Mouse (Mus musculus) embryonic facial prominence, embryonic 15.5 days (tissue): Measurements from ENCODE around the gene Tshz2. TPM values are rescaled to one million over a fixed set of nuclear protein-coding genes. Genes with fewer than 3 reads are reported as not detected.

Experiments
- ATAC-seq: fragments of 200-750 bp; cut with Nextera tagmentation; 2 replicates; pipeline ENCODE4 v1.8.0; 2017; ENCODE audit warnings: low read depth, moderate TSS enrichment; ENCODE audit not compliant: insufficient number of reproducible peaks, low FRiP score, low TSS enrichment
- H3K27ac ChIP-seq: fragments of 300-500 bp; sonication (generic); replicated peaks from 2 replicates; pipeline ENCODE4 v1.5.1; 2015; ENCODE audit warnings: mild to moderate bottlenecking, inconsistent platforms
- H3K27me3 ChIP-seq: fragments of 300-500 bp; sonication (generic); 2 replicates; pipeline ENCODE4 v1.6.1; 2015; ENCODE audit warnings: inconsistent platforms
- H3K36me3 ChIP-seq: fragments of 300-500 bp; sonication (generic); 2 replicates; pipeline ENCODE4 v1.6.1; 2015; ENCODE audit warnings: mild to moderate bottlenecking, inconsistent platforms
- H3K4me1 ChIP-seq: fragments of 300-500 bp; sonication (generic); 2 replicates; pipeline ENCODE4 v1.6.1; 2015; ENCODE audit warnings: inconsistent platforms
- H3K4me2 ChIP-seq: fragments of 300-500 bp; sonication (generic); replicated peaks from 2 replicates; pipeline ENCODE4 v1.6.1; 2015; ENCODE audit warnings: mild to moderate bottlenecking, inconsistent platforms
- H3K4me3 ChIP-seq: fragments of 300-500 bp; sonication (generic); replicated peaks from 2 replicates; pipeline ENCODE4 v1.5.1; 2015; ENCODE audit warnings: mild to moderate bottlenecking, inconsistent platforms
- H3K9ac ChIP-seq: fragments of 300-500 bp; sonication (generic); 2 replicates; pipeline ENCODE4 v1.6.1; 2015; ENCODE audit warnings: inconsistent platforms
- H3K9me3 ChIP-seq: fragments of 300-500 bp; sonication (generic); replicated peaks from 2 replicates; pipeline ENCODE4 v1.6.1; 2016; ENCODE audit warnings: inconsistent platforms
- WGBS: fragments of 180-500 bp; shearing (Covaris S2); methylation state at CpG from one replicate; pipeline ENCODE4 v1.1.7; 2015; 5-methylcytosine and 5-hydroxymethylcytosine counted together
- polyA plus RNA-seq: library from polyadenylated mRNA; unstranded; fragments of >200 nt; fragmentation: Nextera tagmentation; extraction: Ambion mirVana; gene quantifications from 2 replicates; pipeline ENCODE4 v1.2.1, GENCODE M21; 2015

Gene Tshz2
- polyA plus RNA-seq, 1 experiment from 2014 or later: 10.5 TPM

GRCm38 (mm10) chr2:169742791-169743190 lies 110.0 kb downstream of the Tshz2 start:
- no peak overlapping the region for H3K27ac ChIP-seq
- H3K9me3 ChIP-seq: no peaks in the 10 kb centered on the region
- no peaks in the 10 kb centered on the region for H3K27me3 ChIP-seq
- no peaks in the 10 kb centered on the region for H3K36me3 ChIP-seq
- H3K4me3 ChIP-seq: no peak overlapping the region
- 81% methylated on average over 2 of the region's 2 CpGs for WGBS
- no peak overlapping the region for H3K4me2 ChIP-seq
- no peaks in the 10 kb centered on the region for H3K4me1 ChIP-seq
- ATAC-seq: no peak
- no peak overlapping the region for H3K9ac ChIP-seq

DNA sequence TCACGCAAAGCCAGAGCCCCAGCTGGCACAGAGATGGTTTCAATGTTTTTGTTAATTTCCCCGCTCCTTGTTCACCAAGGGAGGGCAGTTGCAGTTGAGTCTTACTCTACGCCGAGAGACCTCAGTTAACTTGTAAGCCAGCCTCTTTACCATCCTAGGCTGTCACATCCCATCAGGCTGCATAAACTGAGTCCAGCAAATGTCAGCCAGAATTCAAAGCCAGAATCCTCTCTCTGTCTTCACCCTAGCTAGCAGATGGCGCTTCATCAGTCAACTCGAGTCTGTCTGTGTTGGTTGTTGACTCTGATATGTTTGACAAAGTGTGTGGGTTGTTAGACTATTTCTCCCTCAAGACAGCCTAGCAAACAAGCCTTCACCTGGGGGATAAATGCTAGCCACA lies 110.5 kb downstream of the Tshz2 start:
- H3K4me2 ChIP-seq: no peak overlapping the region
- H3K36me3 ChIP-seq: no peaks in the 10 kb centered on the region
- no peaks in the 10 kb centered on the region for H3K4me1 ChIP-seq
- H3K4me3 ChIP-seq: no peak overlapping the region
- 65% methylated on average over 6 of the region's 6 CpGs for WGBS
- ATAC-seq: no peak
- H3K9ac ChIP-seq: no peak overlapping the region
- H3K27me3 ChIP-seq: no peaks in the 10 kb centered on the region
- no peaks in the 10 kb centered on the region for H3K9me3 ChIP-seq
- H3K27ac ChIP-seq: no peak overlapping the region

DNA sequence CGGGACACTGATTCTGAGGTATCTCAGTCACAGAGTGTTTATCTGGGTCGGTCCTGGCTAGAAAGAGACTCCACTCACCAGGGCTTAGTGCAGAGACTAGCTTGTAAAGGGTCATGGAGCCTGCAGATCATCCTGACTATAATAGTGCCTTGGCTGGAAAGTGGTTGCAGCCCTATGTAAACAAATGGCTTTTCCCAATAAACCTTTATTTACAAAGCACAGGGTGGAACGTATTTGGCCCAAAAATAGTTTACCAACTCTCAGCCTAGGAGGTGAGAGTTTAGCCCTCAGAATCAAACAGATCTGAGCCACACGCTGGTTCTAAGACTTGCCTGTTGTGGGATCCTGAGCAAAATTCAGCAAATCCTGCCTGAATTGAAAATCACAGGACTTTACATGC lies 111.1 kb downstream of the Tshz2 start:
- H3K27me3 ChIP-seq: no peaks in the 10 kb centered on the region
- H3K4me2 ChIP-seq: no peak overlapping the region
- no peaks in the 10 kb centered on the region for H3K4me1 ChIP-seq
- no peak overlapping the region for H3K9ac ChIP-seq
- no peak for ATAC-seq
- WGBS: 66% methylated on average over 4 of the region's 4 CpGs
- no peaks in the 10 kb centered on the region for H3K9me3 ChIP-seq
- H3K36me3 ChIP-seq: no peaks in the 10 kb centered on the region
- no peak overlapping the region for H3K27ac ChIP-seq
- no peak overlapping the region for H3K4me3 ChIP-seq

DNA sequence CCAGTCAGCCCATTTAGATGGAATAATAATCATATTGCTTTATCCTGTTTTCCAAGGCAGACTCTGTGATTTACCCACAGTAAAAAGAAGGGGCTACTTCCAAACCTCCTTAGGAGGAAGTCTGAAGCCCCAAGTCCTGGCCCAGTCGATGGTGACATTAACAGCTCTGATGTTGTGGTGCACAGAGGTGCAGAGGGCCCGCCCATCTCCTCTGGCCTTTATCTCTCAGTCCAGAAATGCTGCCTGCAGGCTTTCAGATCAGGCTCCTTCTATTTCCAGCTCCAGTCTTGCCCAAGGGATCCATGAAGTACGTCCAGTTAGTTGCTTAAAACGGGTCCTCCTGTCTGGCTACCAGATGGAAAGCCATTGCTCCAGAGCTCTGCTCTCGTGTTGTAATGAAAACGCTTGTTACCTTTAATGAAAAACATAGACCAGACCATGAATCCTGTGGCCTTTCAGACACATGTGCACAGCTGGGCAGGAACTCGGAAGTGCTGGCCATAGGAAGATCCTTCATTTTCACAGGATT lies 114.4 kb downstream of the Tshz2 start:
- H3K27ac ChIP-seq: no peak overlapping the region
- H3K9ac ChIP-seq: no peak overlapping the region
- peaks cover 18% of the 10 kb centered on the region for H3K4me1 ChIP-seq
- H3K4me3 ChIP-seq: no peak overlapping the region
- WGBS: 56% methylated on average over 7 of the region's 7 CpGs
- H3K27me3 ChIP-seq: no peaks in the 10 kb centered on the region
- H3K9me3 ChIP-seq: no peaks in the 10 kb centered on the region
- no peak for ATAC-seq
- no peaks in the 10 kb centered on the region for H3K36me3 ChIP-seq
- H3K4me2 ChIP-seq: no peak overlapping the region

- no peak overlapping the region for H3K4me3 ChIP-seq
- ATAC-seq: no peak
- peaks cover 20% of the 10 kb centered on the region for H3K4me1 ChIP-seq
- H3K27me3 ChIP-seq: no peaks in the 10 kb centered on the region
- H3K27ac ChIP-seq: 0 out of 2 replicates have a peak overlapping the region, but pooled peaks have one; percentile 8
- WGBS: 76% methylated on average over 16 of the region's 16 CpGs
- H3K36me3 ChIP-seq: no peaks in the 10 kb centered on the region
- no peaks in the 10 kb centered on the region for H3K9me3 ChIP-seq
- H3K9ac ChIP-seq: no peak overlapping the region
- no peak overlapping the region for H3K4me2 ChIP-seq
These were observed 116.6 kb downstream of the Tshz2 start for GRCm38 (mm10) chr2:169749331-169749945.

GRCm38 (mm10) chr2:169750574-169751491 lies 118.0 kb downstream of the Tshz2 start:
- Histone ChIP-seq H3K36me3 (no peaks in the 10 kb centered on the region), H3K27ac (peak overlapping the region; percentile 79), H3K27me3 (no peaks in the 10 kb centered on the region), H3K4me2 (no peak overlapping the region), H3K9ac (no peak overlapping the region), H3K4me1 (peaks cover 20% of the 10 kb centered on the region), H3K9me3 (no peaks in the 10 kb centered on the region), H3K4me3 (no peak overlapping the region)
- ATAC-seq: peak; percentile 51
- 22% methylated on average over 15 of the region's 15 CpGs for WGBS

GRCm38 (mm10) chr2:169752126-169752525 lies 119.3 kb downstream of the Tshz2 start:
- no peak for ATAC-seq
- peaks cover 20% of the 10 kb centered on the region for H3K4me1 ChIP-seq
- no peak overlapping the region for H3K9ac ChIP-seq
- 84% methylated on average over 9 of the region's 9 CpGs for whole genome bisulfite sequencing
- no peaks in the 10 kb centered on the region for H3K9me3 ChIP-seq
- H3K4me3 ChIP-seq: no peak overlapping the region
- H3K27ac ChIP-seq: no peak overlapping the region
- no peaks in the 10 kb centered on the region for H3K27me3 ChIP-seq
- H3K4me2 ChIP-seq: no peak overlapping the region
- H3K36me3 ChIP-seq: no peaks in the 10 kb centered on the region

DNA sequence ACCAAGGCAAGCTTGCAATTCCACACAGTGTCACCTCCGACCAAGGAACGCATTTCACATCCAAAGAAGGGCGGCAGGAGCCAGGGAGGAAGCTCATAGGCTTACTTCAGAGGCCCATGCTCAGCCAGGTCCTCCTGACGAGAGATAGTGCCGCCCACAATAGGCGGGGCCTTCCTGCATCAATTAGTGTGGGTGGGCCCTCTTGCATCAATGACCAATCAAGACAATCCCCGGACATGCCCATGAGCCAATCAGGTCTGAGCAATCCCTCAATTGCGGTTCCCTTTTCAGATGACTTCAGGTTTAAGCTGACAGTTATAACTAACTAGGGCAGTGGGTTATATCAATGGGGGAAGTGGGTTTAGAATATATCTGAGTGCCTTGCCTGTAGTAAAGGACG lies 120.6 kb downstream of the Tshz2 start:
- no peak overlapping the region for H3K4me2 ChIP-seq
- ATAC-seq: no peak
- no peak overlapping the region for H3K27ac ChIP-seq
- no peak overlapping the region for H3K9ac ChIP-seq
- H3K9me3 ChIP-seq: no peaks in the 10 kb centered on the region
- 89% methylated on average over 9 of the region's 9 CpGs for WGBS
- H3K27me3 ChIP-seq: no peaks in the 10 kb centered on the region
- peaks cover 26% of the 10 kb centered on the region for H3K4me1 ChIP-seq
- H3K36me3 ChIP-seq: no peaks in the 10 kb centered on the region
- H3K4me3 ChIP-seq: no peak overlapping the region

DNA sequence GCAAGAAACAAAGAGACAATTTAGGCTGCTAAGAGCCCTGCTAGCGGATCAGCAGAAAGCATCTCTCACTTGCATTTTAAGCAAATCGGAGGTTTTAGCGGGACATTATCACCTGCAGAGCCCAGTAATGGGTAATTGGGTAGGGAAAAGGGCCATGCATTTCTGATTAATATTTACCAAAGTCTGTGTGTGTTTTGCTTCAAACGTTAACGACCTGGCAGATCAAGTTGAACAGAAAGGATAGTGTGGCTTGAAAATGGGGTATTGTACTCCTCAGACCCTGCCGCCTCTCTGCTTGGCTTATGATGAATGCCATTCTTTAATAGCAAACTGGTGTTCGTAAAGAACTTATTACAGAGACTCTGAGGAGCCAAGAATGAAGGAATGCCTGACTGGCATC lies 122.3 kb downstream of the Tshz2 start:
- Histone ChIP-seq H3K27me3 (no peaks in the 10 kb centered on the region), H3K27ac (no peak overlapping the region), H3K4me1 (peaks cover 21% of the 10 kb centered on the region), H3K9me3 (no peaks in the 10 kb centered on the region), H3K9ac (no peak overlapping the region), H3K4me3 (no peak overlapping the region), H3K4me2 (no peak overlapping the region), H3K36me3 (no peaks in the 10 kb centered on the region)
- no peak for ATAC-seq
- 42% methylated on average over 7 of the region's 7 CpGs for whole genome bisulfite sequencing

DNA sequence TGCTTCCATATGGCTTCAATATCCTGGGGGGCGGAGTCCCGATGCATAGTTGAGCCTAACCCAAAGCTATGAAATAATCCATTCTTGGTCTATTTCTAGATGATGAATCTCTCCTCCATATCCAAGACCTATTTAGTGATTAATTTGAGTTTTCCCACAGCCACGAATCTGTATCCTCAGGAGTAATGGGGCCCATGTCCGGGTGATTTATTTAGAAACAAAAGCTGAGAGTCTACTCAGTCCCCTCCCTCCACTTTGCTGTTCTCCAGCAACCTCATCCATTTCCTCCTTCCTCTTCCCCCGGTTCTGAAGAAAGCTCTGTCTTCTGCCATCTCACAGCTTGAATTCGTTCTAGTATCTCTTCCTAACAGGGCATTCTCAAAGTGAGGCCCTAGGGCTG lies 125.3 kb downstream of the Tshz2 start:
- H3K36me3 ChIP-seq: no peaks in the 10 kb centered on the region
- peak; percentile 43; the same call in 1 of the 2 replicates for ATAC-seq
- H3K27me3 ChIP-seq: no peaks in the 10 kb centered on the region
- 0 out of 2 replicates have a peak overlapping the region, but pooled peaks have one; percentile 39 for H3K27ac ChIP-seq
- H3K9me3 ChIP-seq: no peaks in the 10 kb centered on the region
- H3K4me1 ChIP-seq: peaks cover 8% of the 10 kb centered on the region
- 53% methylated on average over 6 of the region's 6 CpGs for WGBS
- H3K4me2 ChIP-seq: no peak overlapping the region
- H3K9ac ChIP-seq: no peak overlapping the region
- H3K4me3 ChIP-seq: no peak overlapping the region

- H3K27me3 ChIP-seq: no peaks in the 10 kb centered on the region
- no peaks in the 10 kb centered on the region for H3K9me3 ChIP-seq
- no peak overlapping the region for H3K4me2 ChIP-seq
- H3K36me3 ChIP-seq: no peaks in the 10 kb centered on the region
- no peak overlapping the region for H3K27ac ChIP-seq
- H3K4me1 ChIP-seq: peaks cover 6% of the 10 kb centered on the region
- no peak overlapping the region for H3K9ac ChIP-seq
- H3K4me3 ChIP-seq: no peak overlapping the region
- ATAC-seq: no peak
- WGBS: 100% methylated on average over 1 of the region's 1 CpGs
These were observed 127.3 kb downstream of the Tshz2 start for GRCm38 (mm10) chr2:169760117-169760516.
